Mouse (Mus musculus) embryo, embryonic 10 days (tissue): ENCODE data around the gene Myom3.

Experiments used
- DNase-seq: peaks from one replicate; pipeline ENCODE4 v3.0.0-alpha.2; 2015; ENCODE audit warnings: low spot score

Gene Myom3

GRCm38 (mm10) chr4:135856223-135857091, 96.9 kb downstream of the Myom3 start:
- peak; percentile 82 for DNase-seq

- no peak for DNase-seq
These were observed 98.2 kb downstream of the Myom3 start for GRCm38 (mm10) chr4:135857597-135858186.
